Mouse (Mus musculus): ENCODE data around the gene Uqcc1. TPM values are rescaled to one million over a fixed set of nuclear protein-coding genes. Genes with fewer than 3 reads are reported as not detected.

The Uqcc1 gene
- polyA plus RNA-seq, 1 experiment from 2014 or later, result 67.4 TPM

DNA sequence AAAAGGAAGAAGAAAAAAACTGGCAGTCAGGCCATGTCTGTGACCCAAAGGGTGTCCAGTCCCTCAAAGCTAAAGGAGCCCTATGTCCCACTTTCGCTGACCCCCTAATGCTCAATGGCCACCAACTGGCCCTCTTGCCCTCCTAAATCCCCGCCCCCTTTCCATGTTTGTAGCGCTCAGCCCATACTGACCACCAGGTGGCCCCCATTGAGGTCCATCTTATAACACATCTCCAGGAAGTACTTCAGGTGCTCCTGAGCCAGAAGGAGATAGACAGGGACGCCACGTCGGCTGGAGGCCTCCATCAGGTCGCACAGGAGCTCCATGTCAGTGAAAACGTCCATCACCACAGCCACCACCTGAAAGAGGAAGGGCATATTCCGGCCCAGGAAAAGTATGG is 98.8 kb downstream of the Uqcc1 start:
- WGBS, result 64% methylated on average over 9 of the region's 9 CpGs
- H3K27ac ChIP-seq (ENCODE audit: low read depth, low read length), result no peak overlapping the region
- no peak overlapping the region for H3K9ac ChIP-seq (ENCODE audit: low read length)
- no peak for DNase-seq (ENCODE audit: low spot score)
- H3K4me2 ChIP-seq (ENCODE audit: low read length), result no peak overlapping the region
- no peak for ATAC-seq
- H3K4me1 ChIP-seq (ENCODE audit: control insufficient read depth, insufficient read depth, low read length), result peaks cover 3% of the 10 kb centered on the region; the same call in 1 of the 2 replicates
- no peak overlapping the region for H3K4me3 ChIP-seq (ENCODE audit: low read depth, low read length)
- no peaks in the 10 kb centered on the region for H3K36me3 ChIP-seq (ENCODE audit: control insufficient read depth, insufficient read depth, low read length)
- no peaks in the 10 kb centered on the region for H3K27me3 ChIP-seq (replicated peaks; ENCODE audit: control insufficient read depth, insufficient read depth, low read length)
- no peaks in the 10 kb centered on the region for H3K9me3 ChIP-seq (replicated peaks; ENCODE audit: control insufficient read depth, low read length)

DNA sequence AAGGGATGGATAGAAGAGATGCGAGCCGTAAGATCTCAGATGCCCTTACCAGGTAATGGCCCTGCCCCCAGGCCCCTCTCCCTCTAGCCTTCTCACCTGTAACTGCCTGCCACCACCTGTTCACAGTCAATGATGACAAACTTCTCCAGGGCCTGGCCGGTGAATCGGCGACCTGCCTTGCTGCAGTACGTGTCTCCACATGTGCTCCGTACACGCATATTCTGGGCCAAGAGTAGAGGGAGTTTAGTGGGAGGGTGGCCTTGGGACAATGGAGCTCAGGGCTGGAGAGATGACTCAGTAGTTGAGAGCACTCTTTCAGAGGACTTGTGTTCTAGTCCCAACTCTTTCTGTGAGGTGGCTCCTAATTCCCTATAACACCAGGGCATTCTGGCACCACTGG is 99.3 kb downstream of the Uqcc1 start:
- no peak for ATAC-seq
- Histone ChIP-seq H3K4me1 (ENCODE audit: control insufficient read depth, insufficient read depth, low read length) (peaks cover 4% of the 10 kb centered on the region; the same call in 1 of the 2 replicates), H3K4me2 (ENCODE audit: low read length) (no peak overlapping the region), H3K4me3 (ENCODE audit: low read depth, low read length) (no peak overlapping the region), H3K9ac (ENCODE audit: low read length) (no peak overlapping the region), H3K9me3 (replicated peaks; ENCODE audit: control insufficient read depth, low read length) (no peaks in the 10 kb centered on the region), H3K27me3 (replicated peaks; ENCODE audit: control insufficient read depth, insufficient read depth, low read length) (no peaks in the 10 kb centered on the region), H3K27ac (ENCODE audit: low read depth, low read length) (no peak overlapping the region), H3K36me3 (ENCODE audit: control insufficient read depth, insufficient read depth, low read length) (no peaks in the 10 kb centered on the region)
- DNase-seq (ENCODE audit: low spot score), result no peak
- WGBS, result 92% methylated on average over 8 of the region's 8 CpGs

DNA sequence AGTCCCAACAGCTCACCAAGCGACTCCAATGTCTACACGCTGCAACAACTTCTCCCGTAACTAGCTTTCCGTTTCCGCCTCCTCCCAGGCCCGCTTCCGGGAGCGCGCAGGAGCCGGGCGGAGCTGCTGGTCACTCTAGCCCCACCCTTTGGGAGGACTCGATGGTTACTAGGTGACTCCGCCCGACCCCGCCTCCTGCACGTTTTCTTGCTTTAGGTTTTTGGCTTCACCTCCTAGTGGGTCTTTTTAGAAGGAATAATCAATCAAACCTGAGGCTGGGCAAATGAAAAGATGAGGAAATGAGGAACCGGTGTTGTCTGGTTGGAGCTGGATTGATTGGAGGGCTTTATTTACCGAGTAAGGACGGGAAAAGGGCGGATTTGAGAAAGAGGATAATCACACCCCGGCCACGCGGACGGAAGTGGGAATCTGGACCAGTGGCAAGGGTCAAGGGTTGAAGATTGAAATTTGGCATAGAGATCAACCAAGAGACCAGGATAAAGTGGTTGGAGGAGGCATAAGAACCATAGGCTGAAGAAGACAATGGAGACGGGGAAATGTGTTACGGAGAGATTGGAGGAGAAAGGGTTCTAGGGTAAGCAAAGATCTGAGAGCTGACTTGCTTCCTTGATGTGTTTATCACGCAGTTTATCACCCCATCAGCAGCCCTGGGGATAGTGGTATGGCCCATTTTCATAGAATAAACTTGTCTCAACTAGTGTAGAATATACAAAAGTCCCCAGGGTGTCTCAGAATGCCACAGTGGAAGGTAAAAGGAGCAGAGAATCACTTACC is 103.3 kb downstream of the Uqcc1 start, which contains the start of gene Eif6:
Gene Eif6 (minus strand): TSS at position 296 of the 795 bp plus-strand sequence.
- peak; percentile 97 for ATAC-seq
- peak within 1 kb of the TSS; percentile 77 for H3K9ac ChIP-seq (ENCODE audit: low read length)
- peak within 1 kb of the TSS; percentile 74 for H3K4me2 ChIP-seq (ENCODE audit: low read length)
- peak within 1 kb of the TSS; percentile 86 for H3K4me3 ChIP-seq (ENCODE audit: low read depth, low read length)
- no peaks in the 10 kb centered on the region for H3K9me3 ChIP-seq (replicated peaks; ENCODE audit: control insufficient read depth, low read length)
- DNase-seq (ENCODE audit: low spot score), result peak; percentile 95
- no peaks in the 10 kb centered on the region for H3K27me3 ChIP-seq (replicated peaks; ENCODE audit: control insufficient read depth, insufficient read depth, low read length)
- H3K4me1 ChIP-seq (ENCODE audit: control insufficient read depth, insufficient read depth, low read length), result peaks cover 8% of the 10 kb centered on the region; the same call in 1 of the 2 replicates
- WGBS, result 3% methylated on average over 27 of the region's 27 CpGs
- peak within 1 kb of the TSS; percentile 53; the same call in 1 of the 2 replicates for H3K27ac ChIP-seq (ENCODE audit: low read depth, low read length)
- H3K36me3 ChIP-seq (ENCODE audit: control insufficient read depth, insufficient read depth, low read length), result peaks cover 22% of the 10 kb centered on the region

DNA sequence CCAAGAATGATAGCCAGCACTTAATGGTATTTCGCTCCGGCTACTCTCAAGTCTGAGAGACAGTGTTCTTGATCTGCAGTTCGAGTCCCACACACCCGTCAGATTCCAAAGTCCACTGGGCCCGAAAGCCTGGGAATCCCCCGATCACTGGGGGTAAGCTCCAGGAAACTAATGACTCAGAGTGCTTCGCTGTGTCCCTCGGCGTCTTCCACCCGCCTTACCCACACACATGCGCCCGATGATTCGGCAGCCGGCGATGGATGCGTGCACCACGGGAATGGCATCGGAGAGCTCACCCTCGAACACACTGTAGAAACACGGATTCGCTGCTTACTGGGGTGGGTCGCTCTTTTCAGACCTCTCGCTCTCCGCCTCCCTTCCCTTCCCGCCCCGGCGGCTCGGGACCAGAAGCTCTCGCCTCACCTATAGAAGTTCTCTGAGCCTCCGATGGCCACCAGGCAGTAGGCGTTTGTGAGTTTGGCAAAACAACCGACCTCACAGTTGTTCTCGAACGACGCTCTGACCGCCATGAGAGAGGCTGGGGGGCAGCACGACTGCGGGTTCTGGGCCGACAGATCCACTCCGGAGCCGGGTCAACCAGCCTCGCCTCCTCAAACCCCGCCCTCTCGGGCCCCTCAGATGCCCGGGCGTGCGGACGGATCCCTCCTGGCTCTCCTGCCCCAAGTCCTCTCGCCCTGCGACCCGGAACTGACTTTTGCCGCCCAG is 104.0 kb downstream of the Uqcc1 start:
- WGBS, result 2% methylated on average over 52 of the region's 52 CpGs
- no peak for DNase-seq (ENCODE audit: low spot score)
- no peaks in the 10 kb centered on the region for H3K9me3 ChIP-seq (replicated peaks; ENCODE audit: control insufficient read depth, low read length)
- H3K27ac ChIP-seq (ENCODE audit: low read depth, low read length), result peak overlapping the region; percentile 53; the same call in 1 of the 2 replicates
- peak overlapping the region; percentile 74 for H3K4me2 ChIP-seq (ENCODE audit: low read length)
- peak; percentile 13 for ATAC-seq
- peak overlapping the region; percentile 77 for H3K9ac ChIP-seq (ENCODE audit: low read length)
- H3K36me3 ChIP-seq (ENCODE audit: control insufficient read depth, insufficient read depth, low read length), result peaks cover 29% of the 10 kb centered on the region
- peak overlapping the region; percentile 86 for H3K4me3 ChIP-seq (ENCODE audit: low read depth, low read length)
- peaks cover 8% of the 10 kb centered on the region; the same call in 1 of the 2 replicates for H3K4me1 ChIP-seq (ENCODE audit: control insufficient read depth, insufficient read depth, low read length)
- no peaks in the 10 kb centered on the region for H3K27me3 ChIP-seq (replicated peaks; ENCODE audit: control insufficient read depth, insufficient read depth, low read length)

DNA sequence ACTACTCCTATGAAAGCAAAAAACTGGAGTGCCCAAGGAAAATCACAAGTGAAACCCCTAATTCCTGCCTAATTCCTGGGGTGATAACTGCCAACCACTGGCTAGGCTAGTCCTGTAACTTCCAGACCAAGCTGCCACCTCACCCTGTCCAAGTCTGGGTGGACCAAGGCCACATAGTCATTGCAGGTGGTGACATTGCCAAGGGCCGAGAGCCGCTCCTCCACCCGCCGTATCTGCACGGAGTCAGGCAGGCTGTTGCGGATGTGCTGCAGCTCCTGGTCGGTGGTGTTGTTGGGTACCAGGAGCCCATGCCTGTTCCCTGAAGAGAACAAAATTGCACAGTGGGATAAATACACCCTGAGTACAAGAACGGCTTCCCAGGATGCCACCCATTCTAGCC is 106.4 kb downstream of the Uqcc1 start:
- Histone ChIP-seq H3K36me3 (ENCODE audit: control insufficient read depth, insufficient read depth, low read length) (peaks cover 47% of the 10 kb centered on the region), H3K9ac (ENCODE audit: low read length) (no peak overlapping the region), H3K27ac (ENCODE audit: low read depth, low read length) (no peak overlapping the region), H3K9me3 (replicated peaks; ENCODE audit: control insufficient read depth, low read length) (no peaks in the 10 kb centered on the region), H3K4me3 (ENCODE audit: low read depth, low read length) (no peak overlapping the region), H3K27me3 (replicated peaks; ENCODE audit: control insufficient read depth, insufficient read depth, low read length) (no peaks in the 10 kb centered on the region), H3K4me1 (ENCODE audit: control insufficient read depth, insufficient read depth, low read length) (peaks cover 13% of the 10 kb centered on the region), H3K4me2 (ENCODE audit: low read length) (no peak overlapping the region)
- no peak for ATAC-seq
- DNase-seq (ENCODE audit: low spot score), result no peak
- WGBS, result 94% methylated on average over 8 of the region's 8 CpGs

DNA sequence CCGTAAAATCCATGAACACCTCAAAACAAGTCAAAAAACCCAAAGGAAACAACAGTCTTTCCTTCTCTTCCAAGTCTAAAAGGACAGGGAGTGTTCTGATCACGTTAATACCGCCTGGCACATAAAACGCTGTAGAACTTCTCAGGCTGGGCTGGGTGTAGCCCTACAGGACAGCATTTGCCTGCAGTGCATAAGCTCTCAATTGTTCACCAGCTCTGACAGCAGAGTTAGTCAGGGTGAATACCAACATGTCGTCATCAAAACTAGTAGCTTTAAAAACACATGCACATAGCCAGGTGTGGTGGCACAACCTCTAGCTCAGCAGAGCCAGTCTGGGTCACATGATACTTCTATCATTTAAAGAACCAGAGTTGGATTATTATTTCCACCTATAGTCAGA is 109.3 kb downstream of the Uqcc1 start:
- peaks cover 10% of the 10 kb centered on the region for H3K4me1 ChIP-seq (ENCODE audit: control insufficient read depth, insufficient read depth, low read length)
- DNase-seq (ENCODE audit: low spot score) (no peak), ATAC-seq (no peak)
- no peak overlapping the region for H3K4me2 ChIP-seq (ENCODE audit: low read length)
- no peak overlapping the region for H3K27ac ChIP-seq (ENCODE audit: low read depth, low read length)
- H3K9ac ChIP-seq (ENCODE audit: low read length), result no peak overlapping the region
- H3K27me3 ChIP-seq (replicated peaks; ENCODE audit: control insufficient read depth, insufficient read depth, low read length), result no peaks in the 10 kb centered on the region
- WGBS, result 90% methylated on average over 5 of the region's 5 CpGs
- H3K36me3 ChIP-seq (ENCODE audit: control insufficient read depth, insufficient read depth, low read length), result peaks cover 50% of the 10 kb centered on the region
- H3K9me3 ChIP-seq (replicated peaks; ENCODE audit: control insufficient read depth, low read length), result no peaks in the 10 kb centered on the region
- no peak overlapping the region for H3K4me3 ChIP-seq (ENCODE audit: low read depth, low read length)

DNA sequence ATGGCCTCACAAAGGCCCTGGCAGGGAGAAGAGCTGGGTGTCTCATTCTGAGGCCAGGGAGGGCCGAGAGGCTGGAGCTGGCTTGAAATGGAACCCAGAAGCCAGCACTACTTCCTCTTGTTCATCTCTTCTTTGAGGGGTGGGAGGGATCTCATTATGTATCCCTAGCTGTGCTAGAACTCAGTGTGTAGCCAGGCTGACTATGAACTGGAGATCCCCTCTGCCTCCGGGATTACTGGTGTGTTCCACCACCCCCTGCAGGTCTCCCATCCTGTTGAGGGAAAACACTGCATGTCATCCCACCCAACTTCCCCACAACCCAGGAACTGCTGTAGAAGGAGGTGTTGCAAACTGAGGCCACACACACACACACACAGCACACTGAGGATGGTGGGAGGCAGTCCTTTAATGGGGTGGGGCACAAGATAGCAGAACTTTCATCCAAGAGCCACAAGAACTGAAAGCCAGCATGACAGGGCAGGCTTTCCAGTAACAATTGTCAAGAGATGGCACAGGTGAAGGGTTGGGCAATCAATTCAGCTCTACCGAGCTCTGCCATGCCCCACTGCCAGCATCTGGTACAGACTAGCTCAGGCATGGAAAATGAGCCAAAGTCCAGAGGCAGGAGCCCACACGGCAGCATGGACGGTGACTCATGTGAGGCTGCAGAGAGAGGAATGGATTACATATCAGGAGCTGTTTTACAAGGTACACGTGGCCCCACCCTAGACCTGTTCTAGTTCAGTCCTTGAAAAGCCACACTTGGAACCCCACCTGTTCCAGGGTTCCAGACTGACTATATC is 110.5 kb downstream of the Uqcc1 start:
- no peaks in the 10 kb centered on the region for H3K27me3 ChIP-seq (replicated peaks; ENCODE audit: control insufficient read depth, insufficient read depth, low read length)
- H3K4me1 ChIP-seq (ENCODE audit: control insufficient read depth, insufficient read depth, low read length), result peaks cover 7% of the 10 kb centered on the region
- peaks cover 51% of the 10 kb centered on the region for H3K36me3 ChIP-seq (ENCODE audit: control insufficient read depth, insufficient read depth, low read length)
- H3K4me2 ChIP-seq (ENCODE audit: low read length), result peak overlapping the region; percentile 87
- peak overlapping the region; percentile 48 for H3K4me3 ChIP-seq (ENCODE audit: low read depth, low read length)
- ATAC-seq (no peak), DNase-seq (ENCODE audit: low spot score) (no peak)
- H3K9ac ChIP-seq (ENCODE audit: low read length), result peak overlapping the region; percentile 80
- H3K27ac ChIP-seq (ENCODE audit: low read depth, low read length), result peak overlapping the region; percentile 70
- no peaks in the 10 kb centered on the region for H3K9me3 ChIP-seq (replicated peaks; ENCODE audit: control insufficient read depth, low read length)
- 63% methylated on average over 6 of the region's 6 CpGs for WGBS

DNA sequence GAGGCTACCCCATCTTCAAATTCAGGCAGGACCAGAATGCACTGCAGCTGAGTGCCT is 110.9 kb downstream of the Uqcc1 start, which contains the start of gene BC029722:
Gene BC029722 (minus strand): TSS at position 35 of the 57 bp plus-strand sequence.
- H3K4me1 ChIP-seq (ENCODE audit: control insufficient read depth, insufficient read depth, low read length), result peaks cover 7% of the 10 kb centered on the region
- DNase-seq (ENCODE audit: low spot score), result no peak
- H3K36me3 ChIP-seq (ENCODE audit: control insufficient read depth, insufficient read depth, low read length), result peaks cover 51% of the 10 kb centered on the region
- H3K4me3 ChIP-seq (ENCODE audit: low read depth, low read length), result peak within 1 kb of the TSS; percentile 48
- peak within 1 kb of the TSS; percentile 70 for H3K27ac ChIP-seq (ENCODE audit: low read depth, low read length)
- H3K9me3 ChIP-seq (replicated peaks; ENCODE audit: control insufficient read depth, low read length), result no peaks in the 10 kb centered on the region
- ATAC-seq, result no peak
- peak within 1 kb of the TSS; percentile 87 for H3K4me2 ChIP-seq (ENCODE audit: low read length)
- H3K9ac ChIP-seq (ENCODE audit: low read length), result peak within 1 kb of the TSS; percentile 80
- no peaks in the 10 kb centered on the region for H3K27me3 ChIP-seq (replicated peaks; ENCODE audit: control insufficient read depth, insufficient read depth, low read length)
